Mouse (Mus musculus) embryonic facial prominence, embryonic 15.5 days (tissue): ENCODE measurements at regions not wholly inside any gene's neighbourhood (a gene's known extent, or its start where the extent isn't known, plus 50 kb on each side); places are given as distances from the start of the nearest gene placed in this dataset.

Source experiments
- ATAC-seq: fragments of 200-750 bp; cut with Nextera tagmentation; 2 replicates; pipeline ENCODE4 v1.8.0; 2017; ENCODE audit warnings: low read depth, moderate TSS enrichment; ENCODE audit not compliant: insufficient number of reproducible peaks, low FRiP score, low TSS enrichment
- H3K27ac ChIP-seq: fragments of 300-500 bp; sonication (generic); replicated peaks from 2 replicates; pipeline ENCODE4 v1.5.1; 2015; ENCODE audit warnings: mild to moderate bottlenecking, inconsistent platforms
- H3K27me3 ChIP-seq: fragments of 300-500 bp; sonication (generic); 2 replicates; pipeline ENCODE4 v1.6.1; 2015; ENCODE audit warnings: inconsistent platforms
- H3K36me3 ChIP-seq: fragments of 300-500 bp; sonication (generic); 2 replicates; pipeline ENCODE4 v1.6.1; 2015; ENCODE audit warnings: mild to moderate bottlenecking, inconsistent platforms
- H3K4me1 ChIP-seq: fragments of 300-500 bp; sonication (generic); 2 replicates; pipeline ENCODE4 v1.6.1; 2015; ENCODE audit warnings: inconsistent platforms
- H3K4me2 ChIP-seq: fragments of 300-500 bp; sonication (generic); replicated peaks from 2 replicates; pipeline ENCODE4 v1.6.1; 2015; ENCODE audit warnings: mild to moderate bottlenecking, inconsistent platforms
- H3K4me3 ChIP-seq: fragments of 300-500 bp; sonication (generic); replicated peaks from 2 replicates; pipeline ENCODE4 v1.5.1; 2015; ENCODE audit warnings: mild to moderate bottlenecking, inconsistent platforms
- H3K9ac ChIP-seq: fragments of 300-500 bp; sonication (generic); 2 replicates; pipeline ENCODE4 v1.6.1; 2015; ENCODE audit warnings: inconsistent platforms
- H3K9me3 ChIP-seq: fragments of 300-500 bp; sonication (generic); replicated peaks from 2 replicates; pipeline ENCODE4 v1.6.1; 2016; ENCODE audit warnings: inconsistent platforms
- WGBS: fragments of 180-500 bp; shearing (Covaris S2); methylation state at CpG from one replicate; pipeline ENCODE4 v1.1.7; 2015; 5-methylcytosine and 5-hydroxymethylcytosine counted together

DNA sequence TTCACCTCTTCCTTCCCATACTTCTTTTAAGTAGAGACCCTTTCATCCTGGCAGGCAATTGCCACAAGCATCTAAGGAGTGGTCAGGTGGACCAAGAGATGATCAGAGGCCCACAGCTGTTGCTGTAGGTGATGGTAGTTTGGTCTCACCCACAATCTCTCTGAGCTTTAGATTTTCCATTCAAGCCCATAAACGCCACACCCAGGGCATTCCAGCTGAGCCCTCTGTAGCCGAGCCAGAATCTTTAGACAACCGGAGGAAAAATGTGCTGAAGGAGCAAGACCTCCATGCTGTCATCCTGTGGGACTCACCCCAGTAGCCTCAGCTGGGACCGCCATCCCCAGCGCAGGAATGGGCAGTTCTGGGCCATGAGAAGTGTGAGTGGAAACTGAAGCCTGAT is 93.7 kb upstream of the Dlx2 start:
- WGBS: 89% methylated on average over 5 of the region's 5 CpGs
- no peak for ATAC-seq
- Histone ChIP-seq H3K9me3 (no peaks in the 10 kb centered on the region; the same call in 1 of the 2 replicates), H3K4me2 (no peak overlapping the region), H3K9ac (no peak overlapping the region), H3K4me1 (0 out of 2 replicates have a peak, but pooled peaks cover 2% of the 10 kb centered on the region), H3K27me3 (no peaks in the 10 kb centered on the region), H3K4me3 (no peak overlapping the region), H3K27ac (no peak overlapping the region), H3K36me3 (no peaks in the 10 kb centered on the region)

DNA sequence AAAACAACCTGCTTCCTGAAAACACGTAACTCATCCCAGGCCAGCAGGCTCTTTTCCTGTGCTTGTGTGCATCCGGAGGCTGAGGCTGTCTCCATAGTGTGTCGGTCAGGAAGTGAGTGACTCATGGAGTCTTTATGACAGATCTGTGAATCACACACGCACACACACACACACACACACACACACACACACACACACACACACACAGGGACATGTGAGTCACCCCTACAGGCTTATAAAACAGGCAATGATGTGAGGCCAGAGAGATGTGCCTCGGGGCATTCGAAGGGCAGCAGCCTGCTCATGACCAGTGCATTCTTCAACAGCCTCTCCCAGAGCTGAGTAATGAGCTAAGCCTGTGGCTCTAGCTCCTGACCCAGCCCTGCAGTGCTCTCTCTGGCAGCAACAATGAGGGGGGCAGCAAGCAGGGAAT is 97.5 kb upstream of the Dlx2 start:
- no peak overlapping the region for H3K9ac ChIP-seq
- no peaks in the 10 kb centered on the region for H3K36me3 ChIP-seq
- ATAC-seq: no peak
- no peaks in the 10 kb centered on the region for H3K4me1 ChIP-seq
- no peak overlapping the region; the same call in 1 of the 2 replicates for H3K27ac ChIP-seq
- no peak overlapping the region for H3K4me2 ChIP-seq
- H3K4me3 ChIP-seq: no peak overlapping the region
- 33% methylated on average over 6 of the region's 6 CpGs for WGBS
- H3K9me3 ChIP-seq: no peaks in the 10 kb centered on the region; the same call in 1 of the 2 replicates
- H3K27me3 ChIP-seq: no peaks in the 10 kb centered on the region

DNA sequence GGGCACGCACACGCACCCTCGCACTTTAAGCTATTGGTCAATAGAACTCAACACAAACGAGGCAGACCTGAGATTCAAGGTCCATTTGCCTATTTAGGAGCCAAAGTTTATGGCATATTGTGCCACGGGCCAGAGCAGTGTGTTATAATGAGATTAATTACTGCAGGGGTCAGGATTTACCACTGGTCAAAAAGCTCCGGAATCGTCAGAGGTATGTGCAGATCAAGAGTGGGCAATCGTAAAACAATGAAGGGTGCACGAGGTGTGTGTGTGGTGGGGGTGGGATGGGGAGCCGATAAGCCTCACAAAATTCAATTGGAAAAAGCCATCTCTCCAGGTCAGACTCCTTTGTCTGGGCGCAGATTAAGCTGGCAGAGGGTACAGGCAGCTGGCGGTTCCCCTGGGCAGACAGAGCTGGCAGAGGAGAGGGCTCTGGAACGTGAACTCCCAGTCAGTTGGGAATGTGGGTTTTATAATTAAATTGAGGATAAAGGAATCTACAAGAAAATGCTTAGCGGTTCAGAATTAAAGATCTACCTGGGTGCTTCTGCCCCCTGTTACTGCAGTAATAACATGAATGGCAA is 97.4 kb upstream of the Itga6 start:
- Histone ChIP-seq H3K9ac (no peak overlapping the region), H3K36me3 (no peaks in the 10 kb centered on the region), H3K4me3 (no peak overlapping the region), H3K27ac (no peak overlapping the region), H3K27me3 (no peaks in the 10 kb centered on the region), H3K9me3 (no peaks in the 10 kb centered on the region), H3K4me2 (no peak overlapping the region), H3K4me1 (peaks cover 7% of the 10 kb centered on the region)
- WGBS: 76% methylated on average over 14 of the region's 14 CpGs
- ATAC-seq: no peak

DNA sequence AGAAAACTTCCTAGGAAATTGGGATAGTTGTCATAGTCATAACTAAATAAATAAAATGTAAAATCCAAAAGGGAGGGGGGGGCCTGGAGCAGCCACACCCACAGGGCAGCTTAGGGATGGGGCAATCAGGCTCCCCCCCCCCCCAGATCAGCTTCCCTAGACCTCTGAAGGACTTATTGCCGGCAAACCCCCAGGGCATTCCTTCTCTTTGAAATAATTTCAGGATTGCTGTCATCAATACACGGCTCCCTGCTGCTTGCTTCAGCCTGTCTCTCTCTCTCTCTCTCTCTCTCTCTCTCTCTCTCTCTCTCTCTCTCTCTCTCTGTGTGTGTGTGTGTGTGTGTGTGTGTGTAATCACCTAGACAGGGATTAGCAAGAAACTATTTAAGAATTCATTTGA is 93.8 kb upstream of the Itga6 start:
- ATAC-seq: no peak
- Histone ChIP-seq H3K27ac (no peak overlapping the region), H3K36me3 (no peaks in the 10 kb centered on the region), H3K4me2 (0 out of 2 replicates have a peak overlapping the region, but pooled peaks have one; percentile 24), H3K4me3 (no peak overlapping the region), H3K9me3 (no peaks in the 10 kb centered on the region), H3K27me3 (no peaks in the 10 kb centered on the region), H3K4me1 (peaks cover 20% of the 10 kb centered on the region), H3K9ac (no peak overlapping the region)
- WGBS: 13% methylated on average over 2 of the region's 2 CpGs

DNA sequence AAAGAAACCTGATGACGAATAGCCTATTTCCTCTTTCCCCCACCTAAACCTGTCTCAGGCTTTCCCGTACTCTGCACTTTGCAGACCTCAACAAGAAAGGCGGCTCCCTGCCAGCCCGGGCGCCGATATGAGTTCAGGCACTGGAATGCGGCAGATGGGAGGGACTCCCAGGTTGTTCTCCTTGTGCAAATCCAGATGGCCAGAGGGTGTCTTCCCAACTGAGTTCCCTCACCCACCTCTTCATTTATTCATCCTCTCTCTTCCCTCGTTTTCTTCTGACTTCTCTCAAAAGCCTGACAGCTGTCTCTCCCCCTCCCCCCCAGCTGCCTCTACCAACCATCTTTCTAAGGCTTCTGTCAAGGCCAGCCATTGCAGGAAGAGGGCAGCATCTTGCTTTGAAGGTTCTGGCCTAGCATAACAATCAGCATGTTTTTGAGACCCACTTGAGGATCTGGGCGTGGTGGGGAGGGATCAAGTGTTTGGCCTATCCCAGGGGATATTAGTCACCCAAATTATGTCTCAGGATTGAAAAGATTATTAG is 93.1 kb upstream of the Itga6 start:
- ATAC-seq: no peak
- 12% methylated on average over 9 of the region's 9 CpGs for WGBS
- Histone ChIP-seq H3K9ac (no peak overlapping the region), H3K4me2 (peak overlapping the region; percentile 24; the same call in 1 of the 2 replicates), H3K4me3 (no peak overlapping the region), H3K36me3 (no peaks in the 10 kb centered on the region), H3K27ac (0 out of 2 replicates have a peak overlapping the region, but pooled peaks have one; percentile 22), H3K27me3 (no peaks in the 10 kb centered on the region), H3K9me3 (no peaks in the 10 kb centered on the region), H3K4me1 (peaks cover 20% of the 10 kb centered on the region)

DNA sequence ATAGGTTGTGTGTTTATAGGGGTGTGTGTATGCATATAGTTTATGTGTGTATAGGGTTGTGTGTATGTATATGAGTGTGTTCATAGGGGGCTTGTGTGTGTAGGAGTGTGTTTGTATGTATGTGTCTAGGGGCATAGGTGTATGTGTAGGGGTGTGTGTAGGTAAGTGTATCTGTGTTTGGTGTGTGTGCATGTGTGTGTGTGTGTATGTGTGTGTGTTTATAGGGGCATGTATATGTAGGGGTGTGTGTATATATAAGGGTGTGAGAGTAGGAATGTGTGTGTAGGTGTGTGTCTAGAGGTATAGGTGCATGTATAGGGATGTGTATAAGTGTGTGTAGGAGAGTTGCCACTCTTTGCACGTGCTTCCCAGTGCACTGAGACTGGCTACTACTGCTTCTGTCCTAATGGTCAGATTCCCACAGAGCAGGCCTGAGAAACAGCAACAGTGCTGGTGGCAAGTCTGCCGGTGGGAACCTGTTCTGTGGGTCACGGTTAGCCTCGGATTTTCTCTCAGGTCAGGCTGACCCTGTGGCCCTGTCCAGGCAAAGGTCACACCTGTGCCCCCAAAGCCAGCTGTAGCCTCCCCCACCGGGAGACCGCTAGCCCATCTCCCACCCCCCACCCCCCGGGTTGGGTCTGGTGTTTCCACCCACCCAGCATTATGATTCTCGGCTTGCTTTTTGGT is 90.5 kb upstream of the Itga6 start:
- no peak for ATAC-seq
- 22% methylated on average over 8 of the region's 8 CpGs for WGBS

DNA sequence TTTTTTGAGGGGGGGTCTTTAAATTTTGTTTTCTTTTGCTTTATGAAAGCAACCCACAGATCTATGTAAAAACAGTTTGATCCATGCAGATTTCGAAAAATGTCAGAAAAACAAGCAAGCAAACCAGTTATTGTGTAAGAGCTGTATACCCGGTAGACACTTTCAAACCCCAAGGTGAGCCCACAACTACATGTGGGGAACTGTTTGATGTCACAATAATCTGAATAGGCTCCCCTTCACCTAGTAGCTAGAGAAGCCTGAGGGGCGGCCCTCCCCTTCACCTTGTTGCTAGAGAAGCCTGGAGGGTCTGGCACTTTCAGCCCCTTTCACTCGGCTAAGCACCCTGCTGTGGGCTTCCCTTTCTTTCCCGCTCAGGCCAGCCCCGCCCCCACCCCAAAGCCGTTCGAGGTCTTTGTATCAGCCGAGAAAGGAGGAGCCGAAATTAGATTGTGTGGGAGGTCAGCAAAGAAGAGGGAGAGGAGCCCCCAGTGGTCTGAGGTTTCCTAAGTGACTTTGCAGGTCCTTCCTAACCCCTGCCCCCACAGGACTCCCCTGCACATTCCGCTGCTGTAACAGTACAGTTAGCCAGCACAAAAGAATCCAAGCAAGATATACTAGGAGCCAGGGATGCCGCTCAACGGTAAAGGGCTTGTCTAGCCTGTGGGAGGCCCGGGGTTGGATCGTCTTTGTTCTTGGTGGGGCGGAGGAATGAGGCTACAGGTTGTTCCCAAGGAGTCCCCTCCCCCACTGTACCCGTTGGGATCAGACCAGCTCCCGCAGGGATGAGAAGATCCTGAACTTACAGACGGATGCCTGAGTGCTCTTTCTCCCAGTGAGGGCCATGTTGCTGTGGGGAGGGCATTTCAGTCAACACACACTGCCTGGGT is 89.7 kb upstream of the Itga6 start:
- Histone ChIP-seq H3K27ac (no peak overlapping the region), H3K4me2 (peak overlapping the region; percentile 47), H3K27me3 (no peaks in the 10 kb centered on the region), H3K4me1 (peaks cover 20% of the 10 kb centered on the region), H3K9ac (no peak overlapping the region), H3K9me3 (no peaks in the 10 kb centered on the region), H3K4me3 (peak overlapping the region; percentile 23), H3K36me3 (no peaks in the 10 kb centered on the region)
- peak; percentile 54 for ATAC-seq
- WGBS: 3% methylated on average over 18 of the region's 19 CpGs

More for the DNA sequence above, 90.5 kb upstream of the Itga6 start:
- Histone ChIP-seq H3K4me1 (peaks cover 20% of the 10 kb centered on the region), H3K27ac (no peak overlapping the region), H3K4me3 (no peak overlapping the region), H3K4me2 (no peak overlapping the region), H3K9ac (no peak overlapping the region), H3K36me3 (no peaks in the 10 kb centered on the region), H3K27me3 (no peaks in the 10 kb centered on the region), H3K9me3 (no peaks in the 10 kb centered on the region)

DNA sequence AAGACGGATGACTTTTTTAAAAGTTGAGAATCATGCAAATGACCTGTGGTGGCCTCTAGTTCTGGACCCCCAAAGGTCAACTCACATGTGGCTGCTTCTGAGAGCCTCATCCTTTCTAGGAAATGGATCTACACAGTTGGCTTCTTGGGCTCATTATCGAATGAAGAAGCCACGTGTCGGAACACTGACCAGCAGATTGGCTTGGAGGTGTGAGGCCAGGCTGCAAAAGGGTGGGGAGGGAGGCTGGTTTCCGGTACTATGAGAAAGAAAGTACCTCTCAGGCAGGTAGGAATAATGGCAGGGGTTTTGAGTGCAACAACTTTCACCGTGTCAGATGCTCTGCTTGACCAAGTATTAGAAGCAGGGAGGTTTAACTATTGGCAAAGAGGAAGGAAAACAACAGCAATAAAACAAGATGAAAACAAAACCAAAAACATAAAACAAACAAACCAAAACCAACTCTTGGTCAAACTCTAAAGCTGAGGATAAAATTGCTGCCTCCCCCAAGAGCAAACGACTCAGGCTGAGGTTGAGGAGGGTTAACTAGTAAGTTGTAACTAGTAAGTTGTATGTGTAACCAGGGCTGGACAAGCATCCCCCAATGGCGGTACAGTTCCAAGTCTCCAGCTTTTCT is 88.7 kb upstream of the Itga6 start:
- no peak overlapping the region for H3K27ac ChIP-seq
- peaks cover 20% of the 10 kb centered on the region for H3K4me1 ChIP-seq
- no peak overlapping the region for H3K4me2 ChIP-seq
- WGBS: 65% methylated on average over 8 of the region's 8 CpGs
- no peaks in the 10 kb centered on the region for H3K27me3 ChIP-seq
- no peaks in the 10 kb centered on the region for H3K9me3 ChIP-seq
- no peaks in the 10 kb centered on the region for H3K36me3 ChIP-seq
- no peak overlapping the region for H3K4me3 ChIP-seq
- no peak overlapping the region for H3K9ac ChIP-seq
- no peak for ATAC-seq

DNA sequence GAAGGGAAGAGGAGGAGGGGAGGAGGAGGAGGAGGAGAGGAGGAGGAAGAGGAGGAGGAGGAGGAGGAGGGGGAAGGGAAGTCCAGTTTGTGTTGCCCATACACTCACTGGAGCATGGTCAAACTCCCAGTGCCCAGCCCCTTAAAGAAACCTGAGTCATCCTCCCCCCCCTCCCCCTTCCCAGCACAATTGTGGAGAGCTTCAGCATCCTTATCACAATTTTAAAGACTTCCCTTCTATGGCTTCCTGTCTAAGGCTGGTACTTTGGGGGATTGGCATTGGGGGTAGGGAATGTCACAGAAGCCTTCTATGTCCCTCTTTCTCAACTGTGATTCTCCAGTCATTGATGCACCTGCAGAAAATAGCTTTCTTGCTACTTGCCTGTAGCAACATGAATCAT is 84.0 kb upstream of the Itga6 start:
- no peak overlapping the region for H3K4me3 ChIP-seq
- ATAC-seq: no peak
- no peaks in the 10 kb centered on the region for H3K9me3 ChIP-seq
- H3K4me2 ChIP-seq: no peak overlapping the region
- H3K4me1 ChIP-seq: no peaks in the 10 kb centered on the region
- no peaks in the 10 kb centered on the region for H3K27me3 ChIP-seq
- no peaks in the 10 kb centered on the region for H3K36me3 ChIP-seq
- no peak overlapping the region for H3K9ac ChIP-seq
- H3K27ac ChIP-seq: no peak overlapping the region

DNA sequence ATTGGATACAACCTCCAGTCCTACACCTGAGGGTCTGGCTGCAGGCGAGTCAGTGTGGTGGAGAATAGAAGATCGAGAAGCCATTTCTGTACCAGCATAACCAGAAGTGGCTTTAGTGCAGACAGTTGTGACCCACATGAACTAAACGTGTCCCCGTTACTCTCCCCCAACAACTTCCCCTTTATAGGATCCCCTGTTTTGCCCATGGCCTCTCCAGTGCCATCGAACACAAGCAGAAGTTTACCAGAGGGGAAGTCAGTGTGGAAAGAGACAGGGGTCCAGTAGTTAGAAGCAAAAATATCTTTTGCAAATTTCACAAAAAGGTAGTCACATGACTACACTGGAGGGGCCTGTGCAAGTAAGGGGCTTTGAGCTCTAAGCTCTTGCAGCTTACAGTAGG is 83.4 kb upstream of the Itga6 start:
- 88% methylated on average over 5 of the region's 5 CpGs for WGBS

DNA sequence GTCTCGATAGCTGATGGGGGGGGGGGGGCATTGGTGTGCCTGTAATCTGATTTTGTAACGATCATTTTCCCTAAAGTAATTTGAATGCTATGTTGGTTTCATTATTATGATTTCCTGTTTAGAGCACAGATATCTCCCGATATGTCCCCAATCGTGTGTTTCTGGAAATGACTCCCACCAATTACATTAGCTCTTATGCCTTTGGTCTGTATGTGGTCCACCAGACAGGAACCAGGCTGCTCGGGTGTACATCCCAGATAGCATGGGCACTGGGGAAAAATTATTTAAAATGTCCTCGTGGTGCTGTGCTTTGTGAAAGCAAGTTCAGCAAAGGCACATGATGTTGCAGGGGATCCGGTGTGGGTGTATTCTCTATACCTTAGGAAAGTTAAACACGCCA is 82.0 kb upstream of the Itga6 start:
- no peak for ATAC-seq
- 75% methylated on average over 8 of the region's 8 CpGs for WGBS

More for the DNA sequence above, 83.4 kb upstream of the Itga6 start:
- no peak for ATAC-seq
- H3K4me3 ChIP-seq: no peak overlapping the region
- no peaks in the 10 kb centered on the region for H3K36me3 ChIP-seq
- H3K27me3 ChIP-seq: no peaks in the 10 kb centered on the region
- H3K9me3 ChIP-seq: no peaks in the 10 kb centered on the region
- no peak overlapping the region for H3K9ac ChIP-seq
- peaks cover 4% of the 10 kb centered on the region; the same call in 1 of the 2 replicates for H3K4me1 ChIP-seq
- H3K27ac ChIP-seq: no peak overlapping the region
- H3K4me2 ChIP-seq: no peak overlapping the region

More for the DNA sequence above, 82.0 kb upstream of the Itga6 start:
- Histone ChIP-seq H3K4me3 (no peak overlapping the region), H3K27me3 (no peaks in the 10 kb centered on the region), H3K4me2 (no peak overlapping the region), H3K9me3 (no peaks in the 10 kb centered on the region), H3K36me3 (no peaks in the 10 kb centered on the region), H3K9ac (no peak overlapping the region), H3K27ac (no peak overlapping the region), H3K4me1 (peaks cover 13% of the 10 kb centered on the region; the same call in 1 of the 2 replicates)
